Mouse (Mus musculus): Measurements from ENCODE around the gene Gdpd3.

GRCm38 (mm10) chr7:126767001-126767400 is 867 bp downstream of the Gdpd3 start:
- TF ChIP-seq CTCF (IDR thresholded peaks at IDR 0.05; ENCODE audit: extremely low read depth, insufficient read depth, low read length) (no peak), POLR2A (IDR thresholded peaks at IDR 0.05; ENCODE audit: extremely low read depth, insufficient read depth, low read length) (no peak)
